Mouse (Mus musculus) myocyte (in vitro differentiated cells): Measurements from ENCODE around the gene Fzr1. TPM values are rescaled to one million over a fixed set of nuclear protein-coding genes. Genes with fewer than 3 reads are reported as not detected.

Experiments used
- H3K27me3 ChIP-seq: one replicate; pipeline ENCODE4 v1.6.1; 2011; ENCODE audit not compliant: control insufficient read depth, insufficient read depth, insufficient read length
- H3K36me3 ChIP-seq: one replicate; pipeline ENCODE4 v1.6.1; 2011; ENCODE audit not compliant: control insufficient read depth, insufficient read depth
- H3K4me2 ChIP-seq: one replicate; pipeline ENCODE4 v1.6.1; 2011; ENCODE audit warnings: low read depth, control low read depth
- H3K4me3 ChIP-seq: one replicate; pipeline ENCODE4 v1.5.1; 2011; ENCODE audit warnings: mild to moderate bottlenecking, control low read depth, moderate library complexity
- H3K79me2 ChIP-seq: one replicate; pipeline ENCODE4 v1.6.1; 2011; ENCODE audit not compliant: control insufficient read depth, insufficient read depth
- H3ac ChIP-seq: one replicate; pipeline ENCODE4 v1.6.1; 2011; ENCODE audit not compliant: control insufficient read depth, insufficient read length
- CEBPB ChIP-seq: IDR thresholded peaks from 2 replicates; pipeline ENCODE4 v1.6.1; 2011; ENCODE audit warnings: mild to moderate bottlenecking, moderate library complexity; ENCODE audit not compliant: poor library complexity, insufficient read depth, severe bottlenecking
- E2F4 ChIP-seq: IDR thresholded peaks from one replicate; pipeline ENCODE4 v1.6.1; 2011; ENCODE audit warnings: mild to moderate bottlenecking, control low read depth, moderate library complexity; ENCODE audit not compliant: insufficient read depth
- MAX ChIP-seq: IDR thresholded peaks from one replicate; pipeline ENCODE4 v1.6.1; 2011; ENCODE audit warnings: low read depth, mild to moderate bottlenecking, control low read depth
- MYOD1 ChIP-seq, 3 experiments: IDR thresholded peaks; one replicate each; pipeline ENCODE4 v1.6.1; 2011; ENCODE audit warnings: control low read depth in 2 of 3, low read depth in 2 of 3, mild to moderate bottlenecking in 2 of 3, moderate library complexity in 1 of 3; ENCODE audit not compliant: insufficient read length in 2 of 3, control insufficient read depth in 1 of 3
- MYOG ChIP-seq, 3 experiments: IDR thresholded peaks; one replicate each; pipeline ENCODE4 v1.6.1; 2011; ENCODE audit warnings: control low read depth in 2 of 3, low read depth in 2 of 3, mild to moderate bottlenecking in 2 of 3; ENCODE audit not compliant: insufficient read length in 2 of 3, control insufficient read depth in 1 of 3, insufficient read depth in 1 of 3
- POLR2A ChIP-seq: IDR thresholded peaks from one replicate; pipeline ENCODE4 v1.6.1; 2011; ENCODE audit warnings: low read depth, mild to moderate bottlenecking, control low read depth, moderate library complexity; ENCODE audit not compliant: insufficient read length
- POLR2AphosphoS2 ChIP-seq: IDR thresholded peaks from one replicate; pipeline ENCODE4 v1.6.1; 2011; ENCODE audit warnings: low read depth, control low read depth; ENCODE audit not compliant: insufficient read length
- REST ChIP-seq: IDR thresholded peaks from one replicate; pipeline ENCODE4 v1.6.1; 2011; ENCODE audit warnings: mild to moderate bottlenecking, control low read depth, moderate library complexity; ENCODE audit not compliant: insufficient read depth, insufficient read length
- SRF ChIP-seq: IDR thresholded peaks from one replicate; pipeline ENCODE4 v1.6.1; 2011; ENCODE audit warnings: low read depth; ENCODE audit not compliant: control insufficient read depth, insufficient read length
- TCF12 ChIP-seq: IDR thresholded peaks from one replicate; pipeline ENCODE4 v1.6.1; 2011; ENCODE audit warnings: mild to moderate bottlenecking, control low read depth; ENCODE audit not compliant: poor library complexity, insufficient read depth, severe bottlenecking
- TCF3 ChIP-seq: IDR thresholded peaks from one replicate; pipeline ENCODE4 v1.6.1; 2011; ENCODE audit warnings: low read depth, control low read depth; ENCODE audit not compliant: insufficient read length
- USF1 ChIP-seq: IDR thresholded peaks from one replicate; pipeline ENCODE4 v1.6.1; 2011; ENCODE audit warnings: low read depth, mild to moderate bottlenecking, control low read depth, moderate library complexity
- polyA plus RNA-seq: library from polyadenylated mRNA; unstranded; fragments of >200 nt; fragmentation: generic; extraction: Trizol; gene quantifications from one replicate; pipeline ENCODE4 v1.2.1, GENCODE M21; 2012; ENCODE audit warnings: missing spikeins

The Fzr1 gene
- polyA plus RNA-seq, 1 experiment: 42.0 TPM

- no peak overlapping the region for H3ac ChIP-seq
- no peak for TF ChIP-seq SRF
- TF ChIP-seq POLR2A: no peak
- TF ChIP-seq TCF3: no peak
- TF ChIP-seq CEBPB: no peak
- no peak for TF ChIP-seq MYOG (IDR thresholded peaks at IDR 0.05; ENCODE audit: control insufficient read depth in 1 of 3, insufficient read depth in 1 of 3, insufficient read length in 2 of 3, low read depth in 2 of 3)
- no peak for TF ChIP-seq MAX
- TF ChIP-seq E2F4: no peak
- TF ChIP-seq POLR2AphosphoS2: no peak
- TF ChIP-seq USF1: no peak
- TF ChIP-seq MYOD1 (IDR thresholded peaks at IDR 0.05; ENCODE audit: control insufficient read depth in 1 of 3, insufficient read length in 2 of 3, low read depth in 2 of 3): no peak
- no peak for TF ChIP-seq TCF12
- no peak for TF ChIP-seq REST
- no peaks in the 10 kb centered on the region for H3K27me3 ChIP-seq
- peaks cover 41% of the 10 kb centered on the region for H3K36me3 ChIP-seq
- H3K79me2 ChIP-seq: peaks cover 4% of the 10 kb centered on the region
- no peak overlapping the region for H3K4me2 ChIP-seq
- no peak overlapping the region for H3K4me3 ChIP-seq
Measured at GRCm38 (mm10) chr10:81403511-81403910, 25.2 kb upstream of the Fzr1 start.

- no peak overlapping the region for H3K4me3 ChIP-seq
- H3K36me3 ChIP-seq: peaks cover 45% of the 10 kb centered on the region
- no peaks in the 10 kb centered on the region for H3K27me3 ChIP-seq
- no peak overlapping the region for H3K4me2 ChIP-seq
- no peaks in the 10 kb centered on the region for H3K79me2 ChIP-seq
- H3ac ChIP-seq: no peak overlapping the region
- TF ChIP-seq POLR2A: no peak
- no peak for TF ChIP-seq CEBPB
- TF ChIP-seq E2F4: no peak
- no peak for TF ChIP-seq USF1
- no peak for TF ChIP-seq MAX
- TF ChIP-seq REST: no peak
- TF ChIP-seq TCF12: no peak
- TF ChIP-seq MYOD1 (IDR thresholded peaks at IDR 0.05; ENCODE audit: control insufficient read depth in 1 of 3, insufficient read length in 2 of 3, low read depth in 2 of 3): no peak
- TF ChIP-seq SRF: no peak
- no peak for TF ChIP-seq TCF3
- no peak for TF ChIP-seq MYOG (IDR thresholded peaks at IDR 0.05; ENCODE audit: control insufficient read depth in 1 of 3, insufficient read depth in 1 of 3, insufficient read length in 2 of 3, low read depth in 2 of 3)
- TF ChIP-seq POLR2AphosphoS2: no peak
Measured at GRCm38 (mm10) chr10:81402227-81402765, 24.0 kb upstream of the Fzr1 start.

- no peak for TF ChIP-seq MYOD1 (IDR thresholded peaks at IDR 0.05; ENCODE audit: control insufficient read depth in 1 of 3, insufficient read length in 2 of 3, low read depth in 2 of 3)
- TF ChIP-seq TCF12: no peak
- no peak for TF ChIP-seq CEBPB
- TF ChIP-seq REST: no peak
- TF ChIP-seq SRF: no peak
- TF ChIP-seq MYOG (IDR thresholded peaks at IDR 0.05; ENCODE audit: control insufficient read depth in 1 of 3, insufficient read depth in 1 of 3, insufficient read length in 2 of 3, low read depth in 2 of 3): no peak
- no peak for TF ChIP-seq TCF3
- TF ChIP-seq USF1: no peak
- no peak for TF ChIP-seq POLR2AphosphoS2
- no peak for TF ChIP-seq E2F4
- no peak for TF ChIP-seq MAX
- TF ChIP-seq POLR2A: no peak
- Histone ChIP-seq H3ac (no peak overlapping the region), H3K4me3 (no peak overlapping the region), H3K36me3 (peaks cover 45% of the 10 kb centered on the region), H3K79me2 (no peaks in the 10 kb centered on the region), H3K4me2 (no peak overlapping the region), H3K27me3 (no peaks in the 10 kb centered on the region)
Measured at GRCm38 (mm10) chr10:81401521-81402226, 23.4 kb upstream of the Fzr1 start.

GRCm38 (mm10) chr10:81401205-81401520, 22.8 kb upstream of the Fzr1 start:
- peaks cover 41% of the 10 kb centered on the region for H3K36me3 ChIP-seq
- no peak overlapping the region for H3ac ChIP-seq
- H3K4me3 ChIP-seq: no peak overlapping the region
- peak; percentile 34 for TF ChIP-seq POLR2AphosphoS2
- TF ChIP-seq POLR2A: no peak
- no peak for TF ChIP-seq REST
- no peaks in the 10 kb centered on the region for H3K27me3 ChIP-seq
- no peak overlapping the region for H3K4me2 ChIP-seq
- H3K79me2 ChIP-seq: no peaks in the 10 kb centered on the region
